Mouse (Mus musculus) G1E (cell line): ENCODE data around the gene Fhad1. TPM values are rescaled to one million over a fixed set of nuclear protein-coding genes. Genes with fewer than 3 reads are reported as not detected.

ENCODE experiments used
- ATAC-seq: 2 replicates; pipeline ENCODE4 v1.8.0; 2016; ENCODE audit warnings: mild to moderate bottlenecking; ENCODE audit not compliant: insufficient number of reproducible peaks, poor library complexity, low FRiP score, severe bottlenecking; ENCODE audit errors: extremely low read depth
- DNase-seq: peaks from one replicate; pipeline ENCODE4 v3.0.0; 2012; ENCODE audit warnings: low spot score
- H3K27me3 ChIP-seq: 2 replicates; pipeline ENCODE4 v1.6.1; 2012; ENCODE audit warnings: mild to moderate bottlenecking, low read length, inconsistent platforms; ENCODE audit not compliant: insufficient read depth
- H3K36me3 ChIP-seq: replicated peaks from 2 replicates; pipeline ENCODE3; 2012; ENCODE audit warnings: mild to moderate bottlenecking, inconsistent platforms
- H3K4me1 ChIP-seq: 2 replicates; pipeline ENCODE4 v1.6.1; 2012; ENCODE audit warnings: low read depth, low read length, inconsistent platforms, mixed read lengths; ENCODE audit not compliant: insufficient read depth
- H3K4me3 ChIP-seq: 2 replicates; pipeline ENCODE4 v1.5.1; 2012; ENCODE audit warnings: low read depth, mild to moderate bottlenecking, inconsistent platforms, low read length, moderate library complexity, mixed read lengths
- H3K9me3 ChIP-seq: replicated peaks from 2 replicates; pipeline ENCODE4 v1.6.1; 2012; ENCODE audit warnings: inconsistent platforms
- CTCF ChIP-seq: IDR thresholded peaks from 2 replicates; pipeline ENCODE4 v1.5.1; 2012; ENCODE audit warnings: low read depth, low read length, inconsistent platforms, mixed read lengths
- GATA1 ChIP-seq: IDR thresholded peaks from 2 replicates; pipeline ENCODE4 v1.6.1; 2012; ENCODE audit warnings: borderline replicate concordance, low read length, inconsistent platforms, mixed read lengths
- GATA2 ChIP-seq: IDR thresholded peaks from 2 replicates; pipeline ENCODE4 v1.6.1; 2012; ENCODE audit warnings: low read depth, low read length, inconsistent platforms, borderline replicate concordance
- POLR2AphosphoS5 ChIP-seq: IDR thresholded peaks from 2 replicates; pipeline ENCODE4 v1.6.1; 2012; ENCODE audit warnings: low read depth, low read length, inconsistent platforms; ENCODE audit not compliant: insufficient replicate concordance
- TAL1 ChIP-seq: conservative IDR thresholded peaks from 2 replicates; pipeline ENCODE4 v1.6.1; 2012; ENCODE audit warnings: low read depth, low read length, inconsistent platforms, mixed read lengths
- polyA plus RNA-seq: library from polyadenylated mRNA; stranded (reverse); fragments of >175 nt; gene quantifications from 2 replicates; pipeline ENCODE4 v1.2.3, GENCODE M21; 2012
- total RNA-seq, 2 experiments: library from RNA; stranded (forward) in 1 of 2; stranded (reverse) in 1 of 2; fragments of 200-1000 nt in 1 of 2; fragments of >200 nt in 1 of 2; fragmentation: Nextera tagmentation in 1 of 2; gene quantifications; 2 replicates each; pipeline ENCODE4 v1.2.3; 2014 to 2017

Gene Fhad1
- total and polyA plus RNA-seq, 3 experiments = 0.11 TPM; not detected in 2

DNA sequence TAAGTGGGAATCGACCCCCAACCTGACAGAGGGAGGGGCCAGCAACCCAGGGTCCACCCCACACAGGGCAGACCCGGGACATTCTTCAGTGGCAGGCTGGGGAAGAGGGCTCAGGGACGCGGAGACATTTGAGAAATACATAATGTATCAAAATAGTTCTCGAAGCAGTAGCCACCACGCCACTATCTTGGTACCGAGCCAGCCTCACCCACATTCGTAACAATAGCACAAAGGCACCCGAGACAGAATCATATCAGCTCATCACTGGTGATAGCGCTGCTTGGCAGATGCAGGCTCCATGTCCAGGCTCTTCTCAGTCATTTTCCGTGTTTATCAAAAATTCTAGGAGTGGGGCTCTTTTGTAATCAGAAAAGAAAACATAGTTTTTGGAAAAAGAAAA lies 90.9 kb downstream of the Fhad1 start:
- TF ChIP-seq CTCF = no peak
- TF ChIP-seq TAL1 = no peak
- TF ChIP-seq GATA1 = no peak
- TF ChIP-seq GATA2 = no peak
- no peak for TF ChIP-seq POLR2AphosphoS5
- ATAC-seq = no peak
- no peaks in the 10 kb centered on the region for H3K4me1 ChIP-seq
- peaks cover 2% of the 10 kb centered on the region; the same call in 1 of the 2 replicates for H3K9me3 ChIP-seq
- no peak for DNase-seq
- H3K36me3 ChIP-seq = no peaks in the 10 kb centered on the region
- H3K4me3 ChIP-seq = no peak overlapping the region
- no peaks in the 10 kb centered on the region; the same call in 1 of the 2 replicates for H3K27me3 ChIP-seq

DNA sequence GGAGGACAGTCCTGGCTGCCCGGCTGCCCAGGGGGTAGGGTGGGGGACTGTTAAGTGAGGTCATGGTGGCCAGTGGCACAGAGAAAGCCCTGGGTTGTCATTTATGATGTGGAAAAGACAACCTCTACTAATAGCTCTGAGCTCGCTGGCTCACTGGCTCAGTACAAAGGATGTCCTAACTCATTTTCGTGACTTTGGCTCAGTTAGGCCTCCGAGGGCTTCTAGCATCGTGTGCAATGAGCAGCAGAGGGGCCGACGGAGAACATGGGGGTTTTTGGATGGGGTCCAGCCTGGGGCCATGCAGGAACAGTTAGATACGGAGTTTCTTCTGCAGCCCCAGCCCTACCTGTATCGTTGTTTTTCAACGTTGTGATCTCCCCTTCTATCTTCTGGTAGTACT lies 94.5 kb downstream of the Fhad1 start:
- Histone ChIP-seq H3K4me1 (no peaks in the 10 kb centered on the region), H3K9me3 (no peaks in the 10 kb centered on the region), H3K36me3 (no peaks in the 10 kb centered on the region), H3K4me3 (no peak overlapping the region), H3K27me3 (peaks cover 7% of the 10 kb centered on the region; the same call in 1 of the 2 replicates)
- TF ChIP-seq POLR2AphosphoS5 = no peak
- no peak for TF ChIP-seq CTCF
- TF ChIP-seq GATA2 = no peak
- TF ChIP-seq TAL1 = no peak
- no peak for TF ChIP-seq GATA1
- DNase-seq (no peak), ATAC-seq (no peak)

DNA sequence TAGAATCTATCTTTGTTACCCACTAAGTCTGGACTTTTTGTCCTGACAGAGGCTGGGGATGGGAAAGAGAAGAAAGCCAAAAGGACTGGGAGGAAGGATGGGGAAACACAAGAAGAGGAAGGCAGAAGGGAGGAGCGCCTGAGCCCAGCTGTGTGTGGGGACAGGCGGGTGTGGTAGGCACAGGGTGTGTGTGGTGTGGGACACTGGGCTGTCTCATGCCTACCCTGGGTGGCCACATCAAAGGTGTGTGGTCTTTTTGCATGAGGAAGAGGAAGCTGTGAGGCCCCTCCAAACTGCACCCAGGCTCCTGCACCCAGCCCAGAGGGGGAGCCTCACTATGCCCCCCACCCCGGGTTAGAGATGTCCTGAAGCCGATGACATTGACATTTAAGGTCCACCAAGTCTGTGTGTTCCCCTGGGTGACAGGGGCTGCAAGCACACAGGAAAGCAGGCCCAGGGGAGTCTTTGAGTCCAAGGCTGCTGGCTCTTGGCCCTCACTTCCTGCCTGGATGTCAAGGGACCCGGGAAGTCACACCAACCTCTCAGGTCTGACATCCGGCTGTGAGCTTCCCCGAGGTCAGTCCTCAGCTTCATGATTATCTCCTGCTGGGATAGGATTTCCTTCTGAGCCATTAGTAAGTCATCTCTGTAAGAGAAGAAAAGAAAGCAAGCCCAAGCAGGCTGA lies 97.0 kb downstream of the Fhad1 start:
- TF ChIP-seq CTCF (no peak), GATA1 (no peak), POLR2AphosphoS5 (no peak), TAL1 (no peak), GATA2 (no peak)
- ATAC-seq (no peak), DNase-seq (no peak)
- Histone ChIP-seq H3K27me3 (peaks cover 7% of the 10 kb centered on the region; the same call in 1 of the 2 replicates), H3K36me3 (no peaks in the 10 kb centered on the region), H3K4me3 (no peak overlapping the region), H3K4me1 (no peaks in the 10 kb centered on the region), H3K9me3 (no peaks in the 10 kb centered on the region)

DNA sequence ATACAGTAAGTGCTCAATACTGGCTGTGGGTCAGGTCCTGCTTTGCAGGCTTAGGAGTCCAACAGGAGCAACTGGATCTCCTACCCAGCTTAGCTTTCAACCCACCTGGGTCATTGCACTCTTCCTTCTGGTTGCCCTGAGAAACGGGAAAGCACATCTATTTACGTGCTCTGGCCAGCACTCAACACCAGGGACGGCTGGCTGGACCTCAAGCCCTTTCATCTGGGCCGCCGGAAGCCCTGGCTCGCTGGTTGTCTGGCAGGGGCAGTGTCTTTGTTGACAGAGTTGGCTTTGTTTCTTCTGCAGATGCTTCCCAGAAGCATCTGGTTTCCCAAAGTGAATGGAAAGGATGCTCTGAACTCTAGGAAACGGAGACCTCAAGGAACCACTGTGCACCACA lies 100.8 kb downstream of the Fhad1 start:
- Histone ChIP-seq H3K4me1 (no peaks in the 10 kb centered on the region), H3K4me3 (no peak overlapping the region), H3K9me3 (no peaks in the 10 kb centered on the region), H3K36me3 (no peaks in the 10 kb centered on the region), H3K27me3 (peaks cover 7% of the 10 kb centered on the region; the same call in 1 of the 2 replicates)
- ATAC-seq = no peak
- no peak for DNase-seq
- no peak for TF ChIP-seq GATA1

DNA sequence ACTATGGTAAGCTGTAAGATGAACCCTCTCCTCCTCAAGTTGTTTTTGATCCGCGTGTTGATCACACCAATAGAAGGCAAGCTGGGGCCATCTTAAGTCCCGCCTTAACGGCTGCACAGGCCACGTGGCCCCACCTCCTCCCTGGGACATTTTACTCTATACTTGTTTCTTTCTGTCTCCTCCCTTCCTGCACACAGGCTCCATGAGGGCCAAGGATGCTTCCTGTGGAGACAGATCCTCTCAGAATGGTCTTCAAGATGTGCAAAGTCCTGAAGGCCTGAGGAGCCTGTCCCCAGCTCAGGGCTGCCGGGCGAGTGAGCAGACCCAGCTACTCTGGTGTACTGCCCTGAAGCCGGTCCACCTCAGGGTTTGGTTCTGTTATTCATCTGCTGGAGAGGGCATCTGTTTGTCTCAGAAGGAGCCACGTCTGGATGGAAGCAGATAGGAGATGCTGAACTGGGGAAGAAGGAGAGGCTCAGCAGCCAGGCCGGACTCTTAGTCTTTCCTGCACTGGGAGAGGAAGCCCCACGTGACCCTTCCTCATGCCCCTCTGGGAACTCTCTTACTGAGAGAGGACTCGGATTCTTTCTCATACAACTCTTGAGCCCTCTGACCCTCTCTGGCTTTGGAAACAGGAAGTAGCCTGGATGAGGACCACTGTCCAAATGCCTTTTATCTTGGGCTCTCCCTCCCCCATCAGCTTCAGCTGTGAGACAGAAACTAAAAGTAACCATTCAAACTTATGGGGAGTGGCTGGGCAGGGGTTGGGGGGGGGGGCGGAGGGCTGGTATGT lies 101.5 kb downstream of the Fhad1 start:
- Histone ChIP-seq H3K9me3 (no peaks in the 10 kb centered on the region), H3K36me3 (no peaks in the 10 kb centered on the region), H3K4me1 (no peaks in the 10 kb centered on the region), H3K4me3 (no peak overlapping the region), H3K27me3 (peaks cover 7% of the 10 kb centered on the region; the same call in 1 of the 2 replicates)
- DNase-seq (no peak), ATAC-seq (no peak)
- TF ChIP-seq POLR2AphosphoS5 (no peak), GATA2 (no peak), TAL1 (no peak), GATA1 (no peak), CTCF (no peak)

DNA sequence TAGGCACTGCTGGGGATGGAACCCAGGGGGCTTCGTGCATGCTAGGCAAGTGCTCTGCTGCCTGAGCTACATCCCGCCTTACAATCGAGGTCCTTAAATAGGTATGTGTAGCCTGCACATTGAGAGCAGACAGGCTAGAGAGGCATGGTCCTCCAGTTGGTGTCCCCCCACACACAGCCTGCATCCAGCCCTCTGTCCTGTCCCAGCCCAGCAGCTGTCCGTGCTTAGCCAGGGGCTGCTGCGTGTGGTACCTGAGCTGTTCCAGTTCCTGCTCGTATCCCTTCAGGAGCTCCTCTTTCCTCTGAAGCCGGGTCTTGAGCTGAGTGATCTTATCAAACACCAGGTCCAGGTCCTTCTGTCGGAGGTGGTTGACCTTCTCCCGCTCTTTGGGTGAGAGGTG lies 110.2 kb downstream of the Fhad1 start:
- TF ChIP-seq GATA1 = no peak
- TF ChIP-seq GATA2 = no peak
- TF ChIP-seq POLR2AphosphoS5 = no peak
- no peak for TF ChIP-seq CTCF
- TF ChIP-seq TAL1 = no peak
- no peak for DNase-seq
- Histone ChIP-seq H3K9me3 (no peaks in the 10 kb centered on the region), H3K4me1 (no peaks in the 10 kb centered on the region), H3K4me3 (no peak overlapping the region), H3K27me3 (peaks cover 7% of the 10 kb centered on the region; the same call in 1 of the 2 replicates), H3K36me3 (no peaks in the 10 kb centered on the region)
- no peak for ATAC-seq
